Mouse (Mus musculus) forebrain, embryonic 16.5 days (tissue): ENCODE results near the gene Vhl. TPM values are rescaled to one million over a fixed set of nuclear protein-coding genes. Genes with fewer than 3 reads are reported as not detected.
"Not testable (repeated sequence)": the region's sequence is repeated elsewhere in the genome, so short reads cannot be mapped to it uniquely, and the experiment has no call there.

ENCODE experiments used
- ATAC-seq: fragments of 200-750 bp; cut with Nextera tagmentation; 2 replicates; pipeline ENCODE4 v1.8.0; 2017; ENCODE audit warnings: mild to moderate bottlenecking, moderate library complexity
- H3K27ac ChIP-seq: fragments of 300-500 bp; sonication (generic); 2 replicates; pipeline ENCODE4 v1.5.1; 2014; ENCODE audit warnings: low read length, control low read depth
- H3K27me3 ChIP-seq: fragments of 300-500 bp; sonication (generic); replicated peaks from 2 replicates; pipeline ENCODE4 v1.6.1; 2014; ENCODE audit warnings: low read length; ENCODE audit not compliant: control insufficient read depth, insufficient read depth
- H3K36me3 ChIP-seq: fragments of 300-500 bp; sonication (generic); 2 replicates; pipeline ENCODE4 v1.6.1; 2014; ENCODE audit not compliant: control insufficient read depth, insufficient read depth
- H3K4me1 ChIP-seq: fragments of 300-500 bp; sonication (generic); replicated peaks from 2 replicates; pipeline ENCODE4 v1.6.1; 2014; ENCODE audit warnings: low read length; ENCODE audit not compliant: control insufficient read depth, insufficient read depth
- H3K4me2 ChIP-seq: fragments of 300-500 bp; sonication (generic); 2 replicates; pipeline ENCODE4 v1.6.1; 2014; ENCODE audit warnings: mild to moderate bottlenecking, low read length, control low read depth
- H3K4me3 ChIP-seq: fragments of 300-500 bp; sonication (generic); replicated peaks from 2 replicates; pipeline ENCODE4 v1.5.1; 2014; ENCODE audit warnings: mild to moderate bottlenecking, low read length, control low read depth
- H3K9ac ChIP-seq: fragments of 300-500 bp; sonication (generic); replicated peaks from 2 replicates; pipeline ENCODE4 v1.6.1; 2014; ENCODE audit warnings: low read depth, low read length, control low read depth
- H3K9me3 ChIP-seq: fragments of 300-500 bp; sonication (generic); 2 replicates; pipeline ENCODE4 v1.6.1; 2016; ENCODE audit warnings: low read length; ENCODE audit not compliant: control insufficient read depth
- WGBS: fragments of 180-500 bp; shearing (Covaris S2); extraction: QIAGEN DNeasy Blood & Tissue Kit; methylation state at CpG from one replicate; pipeline ENCODE4 v1.1.7; 2014; 5-methylcytosine and 5-hydroxymethylcytosine counted together
- polyA plus RNA-seq: library from polyadenylated mRNA; unstranded; fragments of >200 nt; fragmentation: Nextera tagmentation; extraction: Ambion mirVana; gene quantifications from 2 replicates; pipeline ENCODE4 v1.2.1, GENCODE M21; 2015

Gene Vhl
- polyA plus RNA-seq, 1 experiment from 2014 or later = 78.1 TPM

DNA sequence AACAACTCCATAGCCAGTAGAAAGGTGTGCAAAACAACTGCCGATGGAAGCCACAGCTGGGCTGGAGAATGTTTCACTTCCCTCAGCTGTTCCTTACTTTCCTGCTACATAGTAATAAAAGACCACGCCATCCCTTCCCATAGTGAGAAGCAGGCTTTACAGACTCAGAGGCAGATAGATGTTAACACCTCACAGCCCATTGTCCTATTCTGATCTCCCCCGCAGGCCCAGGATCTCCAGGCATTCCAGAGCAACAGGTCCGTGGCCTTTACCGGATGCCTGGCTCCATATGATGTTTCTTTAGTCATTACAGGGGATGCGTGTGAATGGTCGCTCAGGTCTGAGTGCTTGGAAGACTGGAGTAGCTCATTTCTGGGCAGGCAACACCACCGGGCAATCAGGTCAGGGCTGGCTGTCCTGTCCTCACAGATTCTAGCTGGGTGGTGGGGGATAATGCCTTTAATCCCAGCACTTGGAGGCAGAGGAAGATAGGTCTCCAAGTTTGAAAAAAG lies 43.9 kb downstream of the Vhl start:
- WGBS = 58% methylated on average over 8 of the region's 8 CpGs
- no peak for ATAC-seq
- H3K9ac ChIP-seq = no peak overlapping the region
- H3K36me3 ChIP-seq = no peaks in the 10 kb centered on the region
- no peaks in the 10 kb centered on the region for H3K27me3 ChIP-seq
- H3K4me2 ChIP-seq = no peak overlapping the region
- no peak overlapping the region for H3K4me3 ChIP-seq
- no peaks in the 10 kb centered on the region for H3K9me3 ChIP-seq
- H3K4me1 ChIP-seq = no peaks in the 10 kb centered on the region
- no peak overlapping the region for H3K27ac ChIP-seq

DNA sequence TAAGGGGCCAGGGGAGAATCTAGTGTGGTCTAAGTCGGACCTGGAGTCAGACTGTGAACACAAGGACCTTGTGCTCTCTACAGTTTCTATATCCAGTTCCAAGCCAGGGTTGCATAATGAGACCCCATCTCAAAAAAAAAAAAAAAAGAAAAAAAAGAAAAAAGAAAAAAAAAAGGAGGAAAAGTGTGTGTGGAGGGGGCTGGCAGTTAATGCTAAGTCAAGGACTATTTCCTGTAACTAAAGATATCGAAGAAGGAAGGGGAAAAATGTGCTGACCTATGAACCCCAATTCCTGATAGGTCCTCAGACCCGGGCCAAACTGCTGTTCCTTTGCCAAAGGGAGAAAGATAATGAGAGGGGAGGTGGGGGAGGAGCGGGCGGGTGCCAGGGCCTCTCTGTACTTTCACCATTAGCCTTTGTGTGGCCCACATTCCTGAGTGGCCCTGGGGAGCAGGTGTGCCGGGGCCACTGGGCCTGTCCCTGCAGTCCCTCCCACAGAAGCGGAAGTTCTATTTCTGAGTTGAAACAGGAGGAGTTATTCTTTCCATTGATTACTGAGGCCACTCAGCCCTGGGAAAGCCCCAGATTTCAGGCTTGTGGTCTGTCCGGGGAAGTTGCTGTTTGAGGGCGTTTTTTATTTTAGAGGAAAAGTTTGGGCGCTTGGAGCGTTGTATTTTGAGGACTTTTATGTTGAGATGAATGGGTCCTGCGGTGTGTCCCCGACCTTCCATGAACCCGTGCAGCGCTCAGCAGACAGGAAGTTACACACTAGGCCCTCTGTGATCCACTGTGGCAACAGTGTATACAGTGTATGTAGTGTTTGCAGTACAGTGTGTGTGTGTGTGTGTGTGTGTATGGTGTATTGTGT lies 44.8 kb downstream of the Vhl start:
- H3K9ac ChIP-seq = no peak overlapping the region
- no peak overlapping the region for H3K4me2 ChIP-seq
- ATAC-seq = no peak
- no peaks in the 10 kb centered on the region for H3K9me3 ChIP-seq
- no peak overlapping the region for H3K27ac ChIP-seq
- no peaks in the 10 kb centered on the region for H3K36me3 ChIP-seq
- WGBS = 37% methylated on average over 15 of the region's 15 CpGs
- no peak overlapping the region for H3K4me3 ChIP-seq
- no peaks in the 10 kb centered on the region for H3K4me1 ChIP-seq
- H3K27me3 ChIP-seq = no peaks in the 10 kb centered on the region

DNA sequence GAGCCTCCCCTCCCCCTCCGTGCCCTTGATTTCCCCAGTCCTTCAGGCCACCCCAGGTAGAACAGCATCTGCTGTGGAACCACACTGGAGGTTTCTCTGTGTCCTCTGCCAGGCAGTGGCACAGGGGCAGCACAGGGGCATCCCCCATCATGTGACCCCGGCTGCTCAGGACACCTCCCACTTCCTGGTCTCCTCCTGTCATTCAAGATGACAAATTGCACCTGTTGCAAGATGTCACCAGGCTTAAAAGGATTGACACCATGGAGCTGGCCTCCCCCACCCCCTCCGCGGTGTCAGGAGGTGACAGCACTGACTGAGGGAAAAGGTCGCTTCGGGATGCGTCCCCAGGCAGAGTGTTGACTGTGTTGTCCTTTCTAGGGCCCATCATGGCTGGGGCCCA lies 46.1 kb downstream of the Vhl start:
- no peaks in the 10 kb centered on the region for H3K4me1 ChIP-seq
- ATAC-seq = no peak

DNA sequence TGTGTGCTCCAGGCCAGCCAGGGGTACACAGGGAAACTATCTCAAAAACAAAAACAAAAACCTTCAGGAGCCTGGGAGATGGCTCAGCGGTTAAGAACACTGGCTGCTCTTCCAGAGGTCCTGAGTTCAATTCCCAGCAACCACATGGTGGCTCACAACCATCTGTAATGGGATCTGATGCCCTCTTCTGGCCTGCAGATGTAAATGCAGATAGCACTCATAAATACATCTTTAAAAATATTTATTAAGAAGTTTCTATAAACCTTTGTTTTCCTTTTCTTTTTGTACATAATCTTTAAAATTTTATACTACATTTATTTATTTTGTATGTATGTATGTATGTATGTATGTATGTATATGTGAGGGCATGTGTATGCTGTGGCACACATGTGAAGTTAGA lies 48.3 kb downstream of the Vhl start:
- not testable (repeated sequence) for H3K9me3 ChIP-seq, H3K27ac ChIP-seq, H3K4me3 ChIP-seq, ATAC-seq, H3K4me1 ChIP-seq, H3K4me2 ChIP-seq, H3K27me3 ChIP-seq, H3K36me3 ChIP-seq, H3K9ac ChIP-seq
- WGBS = 81% methylated on average over 1 of the region's 1 CpGs

More for the DNA sequence above, 46.1 kb downstream of the Vhl start:
- H3K36me3 ChIP-seq = no peaks in the 10 kb centered on the region
- no peaks in the 10 kb centered on the region for H3K27me3 ChIP-seq
- H3K4me2 ChIP-seq = no peak overlapping the region
- H3K27ac ChIP-seq = no peak overlapping the region
- 91% methylated on average over 7 of the region's 7 CpGs for WGBS
- no peak overlapping the region for H3K9ac ChIP-seq
- no peak overlapping the region for H3K4me3 ChIP-seq
- H3K9me3 ChIP-seq = no peaks in the 10 kb centered on the region

DNA sequence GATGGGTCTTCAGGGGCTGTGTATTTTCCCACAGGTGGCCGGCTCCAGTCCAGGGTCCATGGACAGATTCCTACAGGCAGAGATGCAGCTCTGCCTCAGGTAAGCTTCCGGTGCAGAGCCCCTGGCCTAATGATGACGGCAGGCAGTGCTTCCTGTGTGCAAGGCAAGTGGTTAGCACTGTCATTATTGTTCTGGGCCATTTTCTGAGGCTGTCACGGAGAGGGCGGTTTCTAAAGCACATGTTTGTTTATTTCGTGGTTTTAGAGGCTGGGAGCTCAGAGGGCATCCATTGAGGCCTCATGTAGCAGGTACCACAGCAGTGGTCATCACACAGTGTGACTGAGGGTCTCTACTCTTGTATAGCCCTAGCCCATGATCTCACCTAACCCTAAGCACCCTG lies 49.2 kb downstream of the Vhl start:
- Histone ChIP-seq H3K36me3 (no peaks in the 10 kb centered on the region), H3K27me3 (no peaks in the 10 kb centered on the region), H3K4me2 (no peak overlapping the region), H3K4me1 (no peaks in the 10 kb centered on the region), H3K9ac (no peak overlapping the region), H3K9me3 (no peaks in the 10 kb centered on the region), H3K4me3 (no peak overlapping the region), H3K27ac (no peak overlapping the region)
- ATAC-seq = no peak
- WGBS = 83% methylated on average over 6 of the region's 6 CpGs

DNA sequence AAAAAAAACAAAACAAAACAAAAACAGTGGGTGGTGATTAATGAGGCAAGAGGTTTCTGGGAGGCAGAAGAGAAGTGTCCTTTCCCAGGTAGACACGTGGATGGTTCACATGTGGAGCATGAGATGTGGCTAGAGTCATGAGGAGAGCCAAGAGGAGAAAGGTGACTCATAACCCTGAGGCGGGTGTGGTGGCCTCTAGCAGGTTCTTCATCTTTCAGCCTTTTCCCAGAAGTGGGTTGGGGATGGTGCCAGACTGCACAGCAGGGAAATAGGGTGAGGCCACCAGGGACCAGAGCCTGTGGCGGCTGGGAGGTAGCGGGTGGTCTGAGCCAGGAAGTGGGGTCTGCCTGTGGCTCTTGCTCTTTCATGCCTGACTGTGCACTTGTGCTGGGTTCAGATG lies 51.5 kb downstream of the Vhl start:
- Histone ChIP-seq H3K4me1 (no peaks in the 10 kb centered on the region), H3K4me3 (no peak overlapping the region), H3K4me2 (no peak overlapping the region), H3K9me3 (no peaks in the 10 kb centered on the region), H3K27ac (no peak overlapping the region), H3K36me3 (no peaks in the 10 kb centered on the region), H3K9ac (no peak overlapping the region), H3K27me3 (no peaks in the 10 kb centered on the region)
- 80% methylated on average over 4 of the region's 4 CpGs for WGBS
- ATAC-seq = no peak

DNA sequence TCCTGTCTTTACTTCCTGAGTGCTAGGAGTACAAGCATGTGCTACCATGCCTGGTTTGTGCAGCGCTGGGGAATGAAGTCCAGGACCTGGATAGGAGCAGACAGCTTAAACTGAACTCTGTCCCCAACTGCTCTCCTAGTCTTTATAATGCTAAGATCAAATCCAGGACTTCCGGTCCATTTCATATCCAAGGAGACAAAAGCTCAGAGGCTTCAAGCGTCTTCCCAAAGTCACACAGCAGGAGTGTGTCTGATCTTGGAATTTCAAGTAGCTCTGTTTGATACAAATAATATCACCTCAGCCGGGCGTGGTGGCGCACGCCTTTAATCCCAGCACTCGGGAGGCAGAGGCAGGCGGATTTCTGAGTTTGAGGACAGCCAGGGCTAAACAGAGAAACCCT lies 52.2 kb downstream of the Vhl start:
- ATAC-seq = no peak
- no peaks in the 10 kb centered on the region for H3K27me3 ChIP-seq
- no peaks in the 10 kb centered on the region for H3K4me1 ChIP-seq
- no peak overlapping the region for H3K27ac ChIP-seq
- no peaks in the 10 kb centered on the region for H3K9me3 ChIP-seq
- H3K36me3 ChIP-seq = no peaks in the 10 kb centered on the region
- 92% methylated on average over 9 of the region's 9 CpGs for WGBS
- no peak overlapping the region for H3K4me3 ChIP-seq
- no peak overlapping the region for H3K4me2 ChIP-seq
- H3K9ac ChIP-seq = no peak overlapping the region

DNA sequence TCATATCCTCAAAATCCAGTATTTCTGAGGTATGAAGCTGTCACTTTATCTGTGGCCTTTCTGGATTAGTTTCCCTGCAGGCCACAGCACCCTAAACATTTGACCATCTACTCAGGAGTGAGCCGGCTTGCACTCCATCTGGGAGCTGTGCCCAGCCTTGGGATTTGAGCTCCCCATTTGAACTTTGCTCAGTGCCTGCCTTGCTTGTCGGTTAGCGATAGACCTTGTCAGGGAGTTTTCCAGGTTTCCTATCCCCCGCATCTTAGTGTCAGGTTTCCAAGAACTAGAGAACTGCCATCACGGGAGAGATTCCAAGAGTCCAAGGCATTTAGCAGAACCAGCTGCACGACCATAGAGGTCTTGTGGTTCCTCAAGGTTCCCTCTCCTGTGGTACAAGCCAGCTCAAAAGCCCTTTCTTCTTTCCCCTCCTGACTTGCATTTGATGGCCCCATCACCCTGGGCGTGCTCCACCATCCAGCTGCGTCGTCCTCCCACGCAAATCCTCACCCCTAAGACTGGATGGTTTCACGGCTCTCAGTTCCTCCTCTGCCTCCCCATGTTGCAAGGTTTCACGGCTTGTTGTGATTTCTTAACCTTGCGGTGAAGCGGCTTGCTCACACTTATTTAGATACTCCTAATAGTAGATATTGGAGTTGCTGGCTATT lies 53.4 kb downstream of the Vhl start:
- Histone ChIP-seq H3K27me3 (no peaks in the 10 kb centered on the region), H3K4me2 (no peak overlapping the region), H3K9me3 (no peaks in the 10 kb centered on the region), H3K27ac (no peak overlapping the region), H3K4me1 (no peaks in the 10 kb centered on the region), H3K36me3 (no peaks in the 10 kb centered on the region), H3K4me3 (no peak overlapping the region), H3K9ac (no peak overlapping the region)
- no peak for ATAC-seq
- WGBS = 81% methylated on average over 14 of the region's 14 CpGs

DNA sequence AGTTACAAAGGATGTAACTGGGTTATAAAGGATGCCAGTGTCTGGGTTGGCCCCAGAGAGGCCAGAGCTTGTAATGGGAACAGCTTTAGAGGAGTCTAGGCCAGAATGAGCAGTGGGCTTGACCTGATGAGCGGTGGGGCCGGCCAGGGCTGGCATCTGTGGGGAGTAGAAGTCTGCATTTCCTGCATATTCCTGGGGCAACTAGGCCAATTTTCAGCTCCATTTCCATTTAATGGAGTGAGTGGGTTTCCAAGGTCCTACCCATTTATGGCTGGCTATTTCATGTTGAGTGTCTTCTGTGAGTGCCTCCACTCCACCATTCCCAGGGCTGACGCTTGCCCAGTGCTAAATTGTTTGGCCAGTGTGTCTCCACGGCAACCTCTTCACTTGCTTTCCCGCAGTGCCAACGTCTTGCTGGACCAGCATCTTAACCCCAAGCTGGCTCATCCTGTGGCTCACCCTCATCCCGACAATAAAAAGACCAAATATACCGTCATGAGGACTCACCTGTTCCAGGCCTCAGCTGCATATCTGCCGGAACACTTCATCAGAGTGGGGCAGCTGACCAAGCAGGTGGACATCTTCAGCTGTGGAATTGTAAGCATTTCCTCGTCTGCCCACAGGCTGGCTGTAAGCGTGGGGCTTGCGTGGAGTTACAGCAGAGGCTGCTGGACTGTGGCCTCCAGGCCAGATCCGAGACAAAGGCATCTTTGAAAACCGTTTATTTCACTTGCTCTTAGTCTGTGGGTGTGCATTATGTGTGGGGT lies 54.7 kb downstream of the Vhl start:
- Histone ChIP-seq H3K4me1 (no peaks in the 10 kb centered on the region), H3K4me2 (no peak overlapping the region), H3K9me3 (no peaks in the 10 kb centered on the region), H3K9ac (no peak overlapping the region), H3K27me3 (no peaks in the 10 kb centered on the region), H3K4me3 (no peak overlapping the region), H3K36me3 (no peaks in the 10 kb centered on the region), H3K27ac (no peak overlapping the region)
- 74% methylated on average over 14 of the region's 14 CpGs for WGBS
- no peak for ATAC-seq
